Mouse (Mus musculus) cerebellum, postnatal 10 days (tissue): ENCODE data around the gene Mrpl33.
"Not testable (repeated sequence)": the region's sequence is repeated elsewhere in the genome, so short reads cannot be mapped to it uniquely, and the experiment has no call there.

Source experiments
- DNase-seq, 2 experiments: peaks; one replicate each; pipeline ENCODE4 v3.0.0; 2021; ENCODE audit warnings: mixed read lengths in 2 of 2

The Mrpl33 gene

DNA sequence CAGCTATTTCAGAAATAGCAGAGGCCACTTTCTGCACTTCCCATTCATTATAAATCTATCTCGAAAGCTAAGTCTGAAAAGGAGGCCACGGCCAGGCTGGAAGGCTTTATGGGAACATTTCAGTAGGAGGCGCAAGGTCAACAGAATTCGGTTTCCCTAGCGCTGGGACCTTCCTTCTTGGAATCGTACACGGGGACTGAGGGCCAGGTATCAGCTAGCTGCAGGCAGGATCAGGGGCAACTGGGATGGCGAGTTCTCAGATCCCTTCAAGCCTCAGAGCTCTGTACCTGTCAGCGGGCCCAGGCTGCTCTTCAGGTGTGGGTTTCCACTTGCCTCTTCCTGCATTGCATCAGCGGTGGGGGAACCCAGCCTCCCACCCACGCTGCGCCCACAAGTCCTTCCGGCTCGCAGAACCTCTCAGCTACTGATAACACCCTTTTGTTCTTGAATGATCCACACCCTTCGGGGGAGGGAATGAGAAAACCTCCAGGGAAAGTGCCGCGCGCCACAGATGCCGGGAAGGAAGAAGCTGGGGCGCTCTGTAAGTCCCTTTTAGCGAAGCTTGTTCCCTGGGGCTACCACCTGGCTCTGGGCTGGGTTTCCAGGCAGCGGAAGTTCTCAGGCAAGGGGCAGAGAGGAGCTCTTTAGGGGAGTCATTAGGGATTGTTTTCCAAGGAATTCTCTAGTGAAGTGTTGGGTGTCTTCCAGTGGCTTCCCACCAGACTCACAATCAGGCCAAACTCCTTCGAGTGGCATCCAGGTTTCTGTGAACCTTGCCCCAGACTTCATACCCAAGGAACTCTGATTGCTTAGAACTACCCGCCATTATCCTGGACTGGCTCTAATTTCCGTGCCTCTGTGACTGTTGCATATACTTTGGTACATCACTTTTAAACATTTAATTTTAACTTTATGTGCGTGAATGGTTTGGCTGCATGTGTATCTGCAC lies at the start of gene Mrpl33:
TSS of gene Mrpl33 (plus strand) at position 455 of the 949 bp plus-strand sequence.
- peak; percentile 58 to 68 for DNase-seq

DNA sequence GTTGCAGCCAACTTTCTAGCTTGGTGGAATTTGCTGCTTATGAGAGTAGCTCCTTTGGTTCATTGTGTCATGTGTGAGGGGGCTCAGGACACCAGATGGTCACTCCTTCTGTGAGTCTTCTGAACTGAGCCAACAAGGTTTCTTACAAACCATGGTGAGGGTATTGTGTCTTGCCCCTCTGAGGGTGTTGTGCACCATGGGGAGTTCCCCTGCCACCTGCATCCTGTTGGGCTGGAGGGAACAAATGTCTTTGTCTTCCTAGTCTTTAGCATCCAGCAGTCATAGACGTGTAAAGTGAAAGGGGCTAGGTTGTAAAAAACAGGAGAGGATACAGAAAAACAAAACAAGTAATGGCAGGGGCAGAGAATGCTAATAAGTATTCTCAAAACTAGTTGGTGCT lies 37.3 kb upstream of the Mrpl33 start:
- DNase-seq = no peak

DNA sequence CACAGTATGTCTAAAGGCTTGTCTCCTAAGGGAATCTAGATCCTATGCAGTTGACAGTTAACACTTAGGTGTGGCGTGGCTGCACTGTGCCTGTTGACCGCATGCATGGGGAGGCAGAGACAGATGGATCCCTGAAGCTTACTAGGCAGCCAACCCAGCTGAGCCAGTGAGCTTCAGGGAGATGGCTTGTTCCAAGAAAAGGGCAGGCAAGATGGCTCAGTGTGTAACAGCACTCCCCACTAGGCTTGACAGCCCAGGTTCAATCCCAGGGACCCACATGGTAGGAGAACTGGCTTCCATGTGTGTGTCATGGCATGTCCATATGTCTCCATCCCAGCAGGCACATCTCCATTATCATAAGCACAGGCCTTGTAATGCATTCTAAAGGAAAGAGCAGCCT lies 36.4 kb upstream of the Mrpl33 start:
- no peak for DNase-seq

DNA sequence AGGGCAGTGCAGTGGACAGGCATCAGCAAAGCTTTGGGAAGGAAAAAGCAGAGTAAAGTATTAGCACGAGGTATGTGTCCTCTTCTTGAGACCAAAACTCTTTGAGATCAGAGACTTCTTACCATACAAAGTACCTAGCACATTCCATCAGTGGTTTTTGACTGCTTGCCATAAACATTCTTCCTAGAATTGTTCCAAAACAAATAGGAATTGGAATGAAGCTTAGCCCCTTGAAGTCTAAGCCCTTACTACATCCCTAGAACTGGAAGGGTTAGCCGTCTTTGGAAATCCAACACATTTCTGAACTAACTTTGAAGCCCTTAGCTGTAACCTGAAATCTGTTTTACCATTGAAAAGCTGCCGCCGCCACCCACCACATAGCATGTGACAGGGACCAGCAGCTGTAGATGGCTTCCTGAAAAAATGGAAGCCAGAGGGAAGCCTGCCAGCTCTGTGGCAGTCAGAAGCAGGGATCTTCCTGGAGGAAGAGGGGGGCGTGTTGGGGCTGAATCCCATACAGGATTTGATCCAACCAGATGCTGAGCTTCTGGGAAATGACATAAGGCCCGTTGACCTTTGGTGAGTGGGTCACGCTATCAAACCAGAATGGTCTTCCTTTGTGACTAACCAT lies 34.6 kb upstream of the Mrpl33 start:
- peak; percentile 32 to 33 for DNase-seq

DNA sequence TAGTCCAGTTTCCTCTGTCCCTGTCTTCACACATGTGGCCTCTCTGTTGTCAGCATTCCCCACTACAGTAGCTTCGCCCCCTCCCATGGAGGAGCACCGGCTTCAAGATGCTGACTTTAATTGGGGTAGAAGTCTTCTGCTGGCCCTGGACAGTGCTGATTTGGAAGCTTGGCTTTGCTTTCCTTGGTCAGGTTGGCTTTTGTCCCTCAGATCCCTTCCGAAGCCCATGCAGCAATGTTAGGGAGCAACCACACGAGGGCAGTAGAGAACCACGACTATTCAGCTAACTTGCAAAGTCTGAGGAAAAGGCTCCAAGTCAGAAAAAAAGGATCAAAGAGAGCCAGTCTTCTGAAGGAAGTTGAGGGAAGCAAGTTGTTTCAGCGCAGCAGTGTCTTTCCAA lies 33.2 kb upstream of the Mrpl33 start:
- peak; percentile 85 to 90 for DNase-seq

DNA sequence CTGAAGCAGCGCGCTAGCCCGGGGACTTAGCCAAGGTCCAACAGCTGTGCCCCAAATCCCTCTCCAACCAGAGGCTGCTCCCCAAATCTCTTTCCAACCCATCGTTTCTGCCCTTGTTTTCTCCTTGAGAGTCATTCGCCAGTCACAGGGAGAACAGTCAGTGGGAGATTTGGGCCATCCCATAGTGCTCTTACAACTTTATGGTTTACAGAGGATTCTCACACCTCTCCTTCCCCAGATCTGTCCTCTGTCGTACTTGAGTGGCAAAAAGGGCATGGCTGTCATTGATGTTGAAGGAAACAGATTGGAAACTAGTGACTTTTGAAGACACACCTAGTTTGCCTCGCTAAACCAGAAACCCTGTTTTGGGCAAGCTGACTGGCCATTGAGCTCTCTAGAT lies 32.8 kb upstream of the Mrpl33 start:
- no peak for DNase-seq

DNA sequence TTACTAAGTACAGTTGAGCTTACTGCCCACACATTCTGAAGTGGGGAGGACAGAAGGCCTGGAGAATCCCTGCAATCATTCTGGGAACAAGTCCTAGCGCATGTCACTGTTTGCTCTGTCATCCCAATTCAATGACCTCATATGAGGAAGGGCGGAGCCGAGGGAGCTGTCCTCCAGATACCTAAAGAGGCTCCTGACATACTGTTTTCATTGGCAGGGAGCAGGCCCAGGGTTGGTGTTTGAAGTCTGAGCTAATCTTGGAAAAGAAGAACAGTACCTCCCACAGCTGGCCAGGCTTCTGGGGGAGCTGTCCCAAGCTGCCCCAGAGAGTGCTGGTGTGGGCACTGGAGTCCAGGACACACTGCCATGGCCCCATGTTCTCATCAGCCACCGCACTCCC lies 31.8 kb upstream of the Mrpl33 start:
- no peak for DNase-seq

DNA sequence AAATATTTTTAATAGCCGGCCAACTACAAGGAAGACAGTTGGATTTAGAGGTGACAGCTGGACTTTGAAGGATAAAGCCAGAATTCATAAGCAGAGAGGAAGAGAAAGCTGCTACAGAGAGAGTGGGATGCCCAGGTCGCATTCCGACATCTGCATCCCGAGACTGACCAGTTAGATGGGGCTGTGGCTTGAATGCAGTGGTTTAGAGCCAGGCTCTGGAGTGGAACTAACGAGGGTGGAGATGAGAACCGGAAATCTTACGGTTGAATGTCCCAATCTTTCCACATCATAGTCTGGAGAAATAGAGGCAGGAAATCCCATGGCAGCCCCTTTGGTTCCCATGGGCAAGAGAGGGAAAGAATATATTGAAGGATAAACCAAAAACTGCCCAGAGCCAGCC lies 30.7 kb upstream of the Mrpl33 start:
- DNase-seq = no peak

DNA sequence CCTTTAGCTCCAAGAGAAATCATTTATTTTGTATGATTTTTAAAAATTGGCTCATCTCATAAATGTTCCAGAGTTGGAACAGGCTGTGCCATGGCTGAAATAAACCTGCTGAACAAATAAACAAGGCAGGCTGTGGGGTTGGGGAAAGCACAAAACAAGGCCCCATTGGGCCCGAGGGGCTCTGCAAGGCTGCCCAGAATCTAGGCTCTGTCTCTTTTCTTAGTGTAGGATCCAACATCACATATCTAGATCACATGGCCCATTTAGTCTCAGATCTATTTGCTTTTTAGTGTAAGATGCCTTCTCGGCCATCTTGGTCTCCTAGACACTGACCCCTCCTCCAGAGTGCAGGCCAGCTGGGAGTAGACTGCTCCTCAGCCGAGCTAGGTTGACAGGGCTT lies 30.3 kb upstream of the Mrpl33 start:
- DNase-seq = no peak

DNA sequence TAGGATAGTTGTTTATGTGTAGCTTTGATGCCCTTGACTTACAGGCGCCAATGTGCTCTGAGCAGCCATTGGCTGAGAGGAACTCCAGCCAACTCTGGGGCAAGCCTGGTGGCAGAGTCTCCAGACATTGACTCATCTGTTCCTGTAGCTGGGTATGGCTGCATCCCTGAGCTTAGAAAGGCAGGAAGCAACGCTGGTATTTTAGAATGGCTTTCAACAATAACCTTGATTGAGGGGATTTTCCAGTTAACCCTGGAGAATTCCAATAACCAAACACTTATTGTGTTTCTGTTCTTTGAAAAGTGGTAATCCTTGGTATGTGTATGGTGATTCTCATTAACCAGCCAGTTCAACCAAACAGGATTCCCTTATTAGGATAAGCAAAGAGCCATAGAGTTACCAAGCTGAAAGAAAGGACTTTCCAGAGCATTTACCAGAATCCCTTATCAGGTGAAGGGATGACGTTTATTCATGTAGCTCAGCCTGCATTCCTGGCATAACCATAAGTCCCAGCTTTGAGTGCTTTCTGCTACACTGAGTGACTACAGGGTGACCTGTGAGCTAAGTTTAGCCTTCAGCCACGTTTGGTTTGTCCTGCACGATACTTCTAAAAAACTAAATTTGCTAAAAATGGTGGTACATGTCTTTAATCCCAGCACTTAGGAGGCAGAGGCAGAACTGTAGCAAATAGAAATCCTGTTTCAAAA lies 28.6 kb upstream of the Mrpl33 start:
- no peak for DNase-seq

DNA sequence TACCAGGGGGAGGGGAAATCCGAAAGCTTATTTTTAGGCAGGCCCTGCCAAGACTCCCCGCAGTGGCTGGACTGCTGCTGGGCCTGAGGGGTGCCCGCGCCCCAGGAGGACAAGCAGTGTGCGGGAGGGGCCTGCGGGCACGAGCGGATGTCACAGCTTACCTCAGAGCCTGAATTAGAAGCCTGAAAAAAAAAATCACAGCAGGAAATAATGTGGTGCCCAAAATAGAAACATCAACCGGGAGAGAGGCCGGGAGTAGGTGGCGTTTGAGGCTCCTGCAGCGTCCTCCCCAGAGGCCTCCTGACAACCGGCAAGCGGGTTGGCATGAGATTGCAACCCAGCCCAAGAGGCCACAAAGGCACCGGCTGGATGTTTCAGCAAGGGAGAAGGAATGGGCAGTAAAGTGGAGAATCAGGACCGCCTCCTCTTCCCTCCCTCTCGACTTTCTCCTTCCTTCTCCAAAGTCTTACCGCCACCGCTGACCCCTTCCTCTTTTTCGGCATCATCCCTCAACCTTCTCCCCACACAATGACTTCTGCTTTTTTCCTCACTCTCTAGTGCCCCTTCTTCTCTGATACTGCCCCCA lies 25.6 kb upstream of the Mrpl33 start:
- DNase-seq = peak; percentile 36 to 55

DNA sequence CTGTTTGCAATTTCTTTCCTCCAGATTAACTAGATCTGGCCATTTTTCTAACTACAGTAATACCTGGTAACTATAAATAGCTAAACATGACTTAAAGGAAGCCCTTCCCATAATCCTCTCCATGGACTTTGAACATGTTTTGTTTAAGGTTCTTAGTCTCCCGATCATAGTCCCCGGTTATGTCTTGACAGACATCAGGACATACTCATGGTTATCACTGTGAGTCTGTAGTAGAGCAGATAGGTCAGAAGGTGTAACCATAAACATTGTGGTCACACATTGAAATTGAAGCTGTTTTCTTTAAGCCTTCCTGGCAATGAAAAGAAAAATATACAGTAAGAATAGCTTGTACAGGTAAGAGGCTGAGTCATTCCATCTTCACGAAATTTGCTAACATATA lies 23.0 kb upstream of the Mrpl33 start:
- DNase-seq = no peak

DNA sequence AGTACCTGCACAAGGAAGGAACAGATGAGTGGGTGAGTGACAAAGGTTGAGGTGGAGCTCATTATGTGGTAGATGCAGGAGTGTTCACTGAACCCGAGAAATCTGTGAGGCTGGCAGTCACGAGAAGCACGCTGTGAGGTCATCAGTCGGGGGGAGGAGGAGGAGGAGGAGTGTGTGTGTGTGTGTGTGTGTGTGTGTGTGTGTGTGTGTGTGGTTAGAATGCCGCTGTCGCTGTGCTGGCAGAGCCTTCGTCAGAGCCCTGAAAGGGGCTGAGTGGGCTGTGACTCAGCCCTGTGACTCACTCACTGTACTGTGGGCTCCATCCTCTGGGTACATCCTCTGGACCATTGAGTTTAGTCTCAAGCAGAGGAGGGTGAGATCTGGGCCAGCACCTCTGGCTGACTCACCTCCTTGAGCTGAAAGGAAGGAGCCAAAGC lies 20.2 kb upstream of the Mrpl33 start:
- no peak for DNase-seq

DNA sequence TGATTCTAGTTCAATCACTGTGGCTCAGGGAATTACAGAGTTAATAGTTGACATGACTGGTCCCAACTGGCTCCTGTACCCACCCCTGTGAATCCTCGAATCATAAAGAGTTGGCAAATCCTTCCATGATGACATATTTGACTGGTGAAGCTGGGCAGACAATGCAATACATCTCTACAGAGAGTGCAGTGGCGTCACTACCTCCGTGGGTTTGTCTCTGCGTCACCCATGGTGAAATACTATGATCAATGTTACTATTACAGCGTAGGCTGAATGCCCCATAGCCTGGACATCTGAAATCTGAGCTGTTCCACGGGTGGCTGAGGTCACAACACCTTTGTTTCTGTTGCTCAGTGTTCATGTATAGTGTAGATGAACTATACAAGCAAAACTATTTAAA lies 15.5 kb upstream of the Mrpl33 start:
- no peak for DNase-seq

DNA sequence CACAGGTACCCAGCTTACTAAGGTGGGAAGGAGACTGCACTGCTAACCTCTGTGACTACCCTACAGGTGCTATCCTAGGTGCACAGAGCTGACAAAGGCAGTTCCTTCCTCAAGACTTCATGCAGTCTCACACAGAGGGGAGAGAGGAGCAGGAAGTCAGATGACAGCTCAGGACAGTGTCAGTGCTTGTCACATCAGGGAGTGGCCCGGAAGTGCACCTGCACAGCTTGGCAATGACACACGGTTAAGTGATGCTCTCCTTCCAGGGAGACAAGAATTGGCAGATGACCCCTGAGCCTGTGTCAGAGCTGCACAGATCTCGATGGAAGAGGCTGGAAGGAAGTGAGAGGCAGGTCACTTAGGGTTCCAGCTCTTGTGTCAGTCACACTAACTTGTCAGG lies 14.8 kb upstream of the Mrpl33 start:
- no peak for DNase-seq

DNA sequence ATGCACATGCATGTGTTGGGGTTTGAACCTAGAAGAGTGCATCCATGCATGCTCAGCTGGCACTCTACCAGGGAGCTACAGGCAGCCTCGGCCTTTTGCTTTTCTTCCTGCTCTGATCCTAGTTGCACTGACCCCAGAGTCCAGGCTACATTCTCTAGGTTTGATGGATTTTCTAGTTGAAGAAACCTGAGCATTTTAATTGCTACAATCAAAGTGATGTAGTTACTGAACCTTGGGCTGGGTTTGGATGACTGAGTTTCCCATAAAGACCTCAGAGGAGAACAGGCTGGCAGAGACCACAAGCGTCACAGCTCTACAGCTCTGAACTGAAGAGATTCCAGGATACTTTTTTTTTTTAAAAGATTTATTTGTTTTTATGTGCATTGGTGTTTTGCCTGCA lies 13.5 kb upstream of the Mrpl33 start:
- no peak for DNase-seq

DNA sequence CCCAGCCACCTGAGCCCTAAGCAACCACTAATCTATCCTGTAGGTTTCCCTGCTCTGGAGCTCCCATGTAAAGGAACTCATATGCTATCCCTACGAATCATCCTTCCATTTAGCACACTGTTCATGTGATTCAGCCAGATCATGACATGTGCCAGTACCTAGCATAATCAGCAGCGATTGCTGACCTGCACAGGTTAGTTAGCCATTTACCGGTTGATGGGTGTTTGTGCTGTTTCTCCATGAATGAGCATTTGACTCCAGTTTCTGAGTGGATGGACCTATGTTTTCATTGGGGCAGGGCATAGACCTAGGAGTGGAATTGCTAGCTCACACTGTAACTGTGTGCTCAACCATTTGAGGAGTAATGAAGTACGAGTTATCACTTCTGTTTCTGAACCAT lies 11.2 kb upstream of the Mrpl33 start:
- DNase-seq = no peak

DNA sequence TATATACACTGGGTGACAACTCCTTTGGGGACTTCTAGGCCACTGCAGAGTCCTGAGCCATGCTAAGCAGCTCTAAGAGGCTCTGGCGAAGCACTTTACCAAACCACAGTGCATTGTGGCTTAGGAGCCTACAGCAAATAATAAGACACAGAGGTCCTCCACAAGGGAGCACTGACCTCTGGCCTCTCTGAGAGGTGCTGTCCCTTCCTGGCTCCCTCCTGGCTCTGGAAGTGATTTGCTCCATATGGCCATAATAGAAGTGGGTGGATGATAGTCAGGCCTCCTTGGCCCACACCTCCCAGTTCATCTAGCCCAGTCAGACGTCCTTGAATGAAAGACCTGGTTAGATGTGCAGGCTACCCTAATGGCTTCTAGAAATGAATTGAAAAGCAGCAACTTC lies 8.7 kb upstream of the Mrpl33 start:
- no peak for DNase-seq

DNA sequence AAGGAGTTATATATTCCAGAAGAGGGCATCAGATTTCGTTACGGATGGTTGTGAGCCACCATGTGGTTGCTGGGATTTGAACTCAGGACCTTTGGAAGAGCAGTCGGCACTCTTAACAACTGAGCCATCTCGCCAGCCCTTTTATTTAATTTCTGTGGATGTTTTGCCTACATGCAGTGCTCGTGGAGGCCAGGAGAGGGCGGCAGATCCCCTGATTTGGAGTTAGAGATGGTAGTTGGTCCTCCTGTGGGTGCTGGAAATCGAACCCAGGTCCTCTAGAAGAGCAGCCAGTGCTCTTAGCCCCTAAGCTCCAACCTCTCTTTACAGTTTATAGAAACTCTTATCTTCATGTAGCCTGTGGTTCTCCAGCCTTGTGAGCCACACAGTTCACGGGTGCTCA lies 8.1 kb upstream of the Mrpl33 start:
- DNase-seq = not testable (repeated sequence)

DNA sequence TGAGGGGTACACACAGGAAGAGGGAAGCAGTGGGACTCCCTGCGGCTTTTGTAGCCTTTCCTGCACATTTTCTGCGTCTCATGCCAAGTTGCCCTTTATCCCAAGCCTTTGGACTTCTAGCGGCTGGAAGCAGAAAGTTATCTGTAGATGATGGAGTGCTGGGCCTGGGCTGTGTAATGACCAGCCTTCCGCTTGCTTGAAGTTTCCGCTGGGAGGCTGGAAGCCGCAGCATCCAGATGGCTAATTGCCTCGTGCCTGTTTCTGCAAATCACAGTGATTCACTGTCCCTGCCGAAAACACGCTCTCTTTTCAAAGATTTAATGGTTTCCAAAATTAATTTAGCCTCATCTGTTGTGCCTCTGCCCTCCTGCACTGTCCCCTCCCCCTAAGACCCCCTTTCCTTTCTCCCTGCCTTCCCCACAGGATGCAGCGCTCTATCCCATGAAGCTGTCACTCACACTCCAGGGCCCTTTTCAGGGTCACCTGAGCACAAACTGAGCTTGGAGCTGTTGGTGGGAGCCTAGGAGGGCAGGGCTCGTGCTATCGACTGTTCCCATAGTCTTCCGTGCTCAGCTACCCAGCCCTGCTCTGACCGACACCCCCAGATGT lies 6.9 kb upstream of the Mrpl33 start:
- DNase-seq = peak; percentile 19 to 36

DNA sequence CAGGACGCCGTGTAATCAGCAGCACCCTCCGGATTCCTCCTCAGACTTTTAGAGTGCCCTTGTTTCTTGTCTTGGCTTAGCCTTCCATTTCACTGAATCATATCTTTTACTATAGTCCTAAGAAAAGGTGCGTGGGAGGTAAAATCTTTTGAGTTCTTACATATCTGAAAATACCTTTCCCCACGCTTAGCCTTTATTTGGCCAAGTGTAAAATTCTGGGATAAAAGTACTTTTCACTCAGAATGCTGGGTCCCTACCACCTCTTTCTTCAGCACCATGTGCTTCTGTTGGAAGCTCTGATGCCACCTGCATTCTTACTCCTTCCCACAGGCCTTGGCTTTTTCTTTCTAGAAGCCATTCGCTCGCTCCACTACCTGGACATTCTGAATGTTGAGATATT lies 5.6 kb upstream of the Mrpl33 start:
- DNase-seq = no peak

DNA sequence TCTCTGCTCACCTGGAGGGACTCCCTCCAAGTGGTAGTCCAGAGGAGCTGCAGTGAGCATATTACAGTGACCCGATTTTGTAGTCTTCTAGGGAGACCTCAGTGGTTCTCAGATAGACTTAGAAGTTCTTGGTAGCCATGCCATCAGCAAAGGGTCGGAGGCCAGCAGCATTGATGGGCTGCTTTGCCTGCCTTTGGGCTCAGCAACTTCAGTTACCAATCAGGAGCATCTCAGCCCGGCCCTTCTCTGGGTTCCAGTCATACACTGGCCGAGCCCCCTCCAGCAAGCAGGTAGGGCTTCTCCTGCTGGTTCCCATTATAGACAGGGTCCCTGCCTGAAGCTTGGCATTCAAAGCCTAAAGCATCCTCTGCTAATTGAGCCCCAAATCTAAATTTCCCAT lies 867 bp upstream of the Mrpl33 start:
- no peak for DNase-seq

DNA sequence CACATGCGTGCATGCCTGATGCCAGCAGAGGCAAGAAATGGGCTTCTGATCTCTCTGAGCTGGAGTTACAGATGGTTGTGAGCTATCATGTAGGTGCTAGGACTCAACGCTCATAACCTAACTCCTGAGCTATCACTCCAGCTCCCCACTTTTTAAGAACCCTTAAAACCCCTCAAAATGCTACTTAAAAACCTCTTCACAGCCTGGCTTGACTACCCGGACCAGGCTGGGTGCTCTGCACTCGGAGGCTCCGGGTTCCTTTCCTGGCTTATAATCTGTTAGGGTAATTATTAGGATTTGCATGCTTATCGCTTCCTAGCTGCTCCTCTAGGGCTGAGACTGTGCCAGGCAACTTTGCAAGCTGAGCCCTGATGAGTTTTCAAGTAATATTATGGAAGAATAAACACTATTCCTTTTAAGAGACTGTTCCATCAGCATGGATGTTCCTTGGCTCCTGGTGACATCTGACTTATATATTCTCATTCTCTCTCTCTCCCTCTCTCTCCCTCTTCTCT lies 752 bp downstream of the Mrpl33 start:
- peak in 1 of 2 experiments; percentile 18 for DNase-seq
